Mouse (Mus musculus): Measurements from ENCODE around the gene Zfhx3.

Zfhx3 gene

DNA sequence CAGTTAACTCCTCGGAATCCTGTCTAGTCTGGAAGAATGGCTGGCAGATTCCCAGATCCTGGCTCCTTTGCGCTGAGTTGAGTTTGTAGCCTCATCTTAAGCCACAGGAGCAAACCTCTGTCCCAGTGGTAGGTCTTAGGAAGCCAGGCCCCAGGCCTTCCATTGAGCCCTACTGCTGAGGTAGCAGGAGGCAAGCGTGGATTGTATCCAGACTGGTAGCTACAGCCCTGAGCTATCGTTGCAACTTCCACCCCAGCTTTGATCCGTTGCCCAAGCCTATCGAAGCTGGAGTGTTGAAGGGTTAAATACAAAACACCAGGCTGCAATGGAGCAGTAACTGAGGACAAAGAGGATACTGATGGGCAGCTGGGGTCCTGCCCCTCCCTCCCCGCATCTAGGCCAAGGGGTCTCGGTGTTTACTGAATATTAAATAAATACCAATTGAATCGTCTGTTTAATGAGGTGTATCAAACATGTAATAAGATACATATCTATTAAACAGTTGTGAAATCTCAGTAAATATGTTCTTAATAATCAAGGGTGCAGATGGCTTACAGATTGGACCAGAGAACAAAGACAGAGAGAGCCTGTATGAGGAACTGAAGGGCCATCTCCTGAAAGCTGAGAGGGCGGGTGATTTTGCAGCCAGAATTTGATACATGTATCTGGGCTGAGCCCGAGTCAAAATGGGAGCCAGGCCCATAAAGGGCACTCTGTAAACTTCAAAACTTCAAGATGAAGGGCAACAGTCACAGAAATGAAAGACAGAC lies 611.5 kb downstream of the Zfhx3 start:
- DNase-seq (ENCODE audit: low spot score), result no peak

DNA sequence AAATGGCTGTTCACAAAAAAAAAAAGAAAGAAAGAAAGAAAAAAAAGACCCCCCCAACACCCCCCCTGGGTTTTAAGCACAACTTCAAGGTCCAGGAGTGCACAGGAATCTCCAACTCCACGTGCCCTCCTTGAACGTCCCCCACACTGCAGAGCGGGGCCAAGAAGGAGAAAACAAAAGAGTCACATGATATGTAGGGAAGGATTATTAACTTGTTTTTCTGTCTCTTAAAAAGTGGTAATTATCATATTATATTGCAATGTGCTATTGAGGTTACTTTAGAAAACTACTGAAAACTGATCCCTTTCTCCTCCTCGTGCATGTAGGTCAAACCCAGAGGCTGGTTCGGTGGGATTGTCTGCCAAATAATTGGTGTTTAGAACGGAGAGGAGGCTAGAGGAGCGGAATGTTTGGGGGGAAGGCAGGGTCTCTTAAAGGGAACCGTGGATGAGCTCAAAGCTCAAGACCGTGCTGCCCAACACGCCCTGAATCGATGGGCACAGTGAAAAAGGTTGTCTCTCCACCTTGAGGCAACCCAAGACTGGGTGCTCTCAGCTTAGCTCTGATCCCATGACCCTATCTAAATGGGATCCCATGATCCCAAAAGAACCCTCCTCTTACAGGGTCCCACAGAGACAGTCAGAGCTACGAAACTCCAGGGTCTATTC lies 612.3 kb downstream of the Zfhx3 start:
- DNase-seq (ENCODE audit: low spot score), result no peak

DNA sequence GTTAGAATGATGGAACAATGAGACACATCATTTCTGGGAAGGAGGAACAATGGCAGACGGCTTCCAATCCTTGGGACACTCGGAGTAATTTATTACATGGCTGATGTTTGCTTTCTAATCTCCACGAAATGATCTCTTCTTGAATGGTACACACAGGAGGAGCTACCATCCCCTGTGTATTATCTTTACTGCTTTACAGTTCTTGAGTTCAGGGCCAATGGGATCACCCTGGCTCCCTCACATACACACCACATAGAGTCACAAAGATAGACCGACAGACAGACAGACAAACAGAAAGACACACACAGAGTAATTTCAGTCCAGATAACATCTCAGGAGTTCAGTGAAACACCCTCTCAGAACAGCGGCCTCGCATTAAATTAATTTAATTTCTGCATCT lies 621.0 kb downstream of the Zfhx3 start:
- DNase-seq (ENCODE audit: low spot score), result no peak

- DNase-seq (ENCODE audit: low spot score), result no peak
These were observed 621.6 kb downstream of the Zfhx3 start for GRCm38 (mm10) chr8:108563934-108564564.

DNA sequence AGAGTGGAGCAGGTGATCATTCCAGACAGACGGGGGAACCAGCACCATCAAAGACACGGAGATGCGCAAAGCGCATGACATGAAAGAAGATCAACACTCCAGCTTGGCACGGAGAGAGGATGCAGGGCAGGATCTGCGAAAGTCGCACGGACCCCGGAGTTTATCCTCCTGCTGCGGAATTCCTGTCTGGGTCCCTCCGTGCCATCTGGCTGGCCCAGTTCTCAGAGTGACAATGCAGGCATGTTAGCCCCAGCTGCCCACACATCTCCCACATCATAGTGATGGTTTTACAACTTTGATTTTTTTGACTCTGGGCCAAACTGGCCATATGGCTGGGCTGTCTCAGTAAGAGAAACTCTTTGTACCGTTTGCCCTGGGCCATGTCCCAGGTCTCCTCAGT lies 623.6 kb downstream of the Zfhx3 start:
- no peak for DNase-seq (ENCODE audit: low spot score)

- DNase-seq (ENCODE audit: low spot score), result no peak
These were observed 631.0 kb downstream of the Zfhx3 start for GRCm38 (mm10) chr8:108573295-108574017.

DNA sequence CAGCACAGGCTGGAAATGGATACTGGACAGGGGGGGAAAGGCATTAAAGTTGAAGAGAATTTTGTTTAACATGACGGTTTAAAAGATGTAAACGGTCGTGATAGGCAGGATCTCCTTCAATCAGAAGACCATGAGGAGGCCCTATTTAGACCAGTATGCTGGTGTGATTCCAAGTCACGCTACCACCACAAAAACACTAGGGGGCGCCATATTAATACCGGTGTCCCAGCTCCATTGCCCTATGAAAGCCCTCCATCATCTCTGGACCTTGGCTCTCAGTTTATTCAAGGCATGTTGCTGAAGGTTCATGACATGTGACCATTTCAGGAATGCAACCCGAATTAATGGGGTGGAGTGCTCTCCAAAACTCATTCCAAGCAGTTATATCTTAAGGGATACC lies 631.7 kb downstream of the Zfhx3 start:
- no peak for DNase-seq (ENCODE audit: low spot score)

DNA sequence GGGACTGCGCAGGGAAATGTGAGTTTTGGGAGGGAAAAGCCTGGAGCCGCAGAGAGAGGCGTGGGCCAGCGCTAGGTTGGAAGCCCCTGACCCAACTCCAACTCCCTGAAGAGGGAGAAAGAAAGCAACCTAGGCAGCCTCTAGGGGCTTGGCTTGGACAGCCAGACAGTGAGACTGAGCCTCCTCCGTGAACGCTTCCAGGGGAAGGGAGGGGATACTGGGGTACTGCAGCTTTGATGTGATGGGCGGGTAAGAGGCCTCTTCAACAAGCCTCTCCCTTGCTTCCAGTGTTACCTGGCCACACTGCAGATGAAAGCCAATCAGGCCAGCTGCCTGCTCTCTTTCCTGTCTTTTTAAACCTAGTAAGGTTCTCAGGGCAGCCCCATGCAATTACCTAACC lies 635.1 kb downstream of the Zfhx3 start:
- no peak for DNase-seq (ENCODE audit: low spot score)

DNA sequence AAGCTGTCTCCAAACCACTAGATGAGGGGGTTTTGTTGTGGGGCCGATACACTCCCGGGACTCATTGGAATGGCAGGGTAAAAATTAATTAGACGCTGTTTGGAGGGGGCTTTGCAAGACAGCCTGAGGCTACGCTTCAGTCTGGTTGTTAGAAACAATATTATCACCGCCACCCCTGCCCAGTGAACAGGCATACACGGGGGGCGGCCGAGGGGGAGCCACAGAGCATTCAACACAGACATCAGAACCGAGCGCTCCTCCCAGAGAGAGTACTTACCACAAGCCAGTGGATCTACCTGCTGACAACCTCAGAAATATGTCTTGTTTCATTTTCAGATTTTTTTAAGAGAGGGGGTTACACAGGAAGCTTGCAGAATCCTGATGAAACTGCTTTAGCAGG lies 635.9 kb downstream of the Zfhx3 start:
- DNase-seq (ENCODE audit: low spot score), result no peak

- DNase-seq (ENCODE audit: low spot score), result no peak
These were observed 637.4 kb downstream of the Zfhx3 start for GRCm38 (mm10) chr8:108579808-108580207.

GRCm38 (mm10) chr8:108580364-108580763 lies 637.9 kb downstream of the Zfhx3 start:
- no peak for DNase-seq (ENCODE audit: low spot score)

- no peak for DNase-seq (ENCODE audit: low spot score)
These were observed 639.1 kb downstream of the Zfhx3 start for GRCm38 (mm10) chr8:108581557-108581956.

- no peak for DNase-seq (ENCODE audit: low spot score)
These were observed 639.8 kb downstream of the Zfhx3 start for GRCm38 (mm10) chr8:108582251-108582650.

- no peak for DNase-seq (ENCODE audit: low spot score)
These were observed 640.8 kb downstream of the Zfhx3 start for GRCm38 (mm10) chr8:108583261-108583660.

DNA sequence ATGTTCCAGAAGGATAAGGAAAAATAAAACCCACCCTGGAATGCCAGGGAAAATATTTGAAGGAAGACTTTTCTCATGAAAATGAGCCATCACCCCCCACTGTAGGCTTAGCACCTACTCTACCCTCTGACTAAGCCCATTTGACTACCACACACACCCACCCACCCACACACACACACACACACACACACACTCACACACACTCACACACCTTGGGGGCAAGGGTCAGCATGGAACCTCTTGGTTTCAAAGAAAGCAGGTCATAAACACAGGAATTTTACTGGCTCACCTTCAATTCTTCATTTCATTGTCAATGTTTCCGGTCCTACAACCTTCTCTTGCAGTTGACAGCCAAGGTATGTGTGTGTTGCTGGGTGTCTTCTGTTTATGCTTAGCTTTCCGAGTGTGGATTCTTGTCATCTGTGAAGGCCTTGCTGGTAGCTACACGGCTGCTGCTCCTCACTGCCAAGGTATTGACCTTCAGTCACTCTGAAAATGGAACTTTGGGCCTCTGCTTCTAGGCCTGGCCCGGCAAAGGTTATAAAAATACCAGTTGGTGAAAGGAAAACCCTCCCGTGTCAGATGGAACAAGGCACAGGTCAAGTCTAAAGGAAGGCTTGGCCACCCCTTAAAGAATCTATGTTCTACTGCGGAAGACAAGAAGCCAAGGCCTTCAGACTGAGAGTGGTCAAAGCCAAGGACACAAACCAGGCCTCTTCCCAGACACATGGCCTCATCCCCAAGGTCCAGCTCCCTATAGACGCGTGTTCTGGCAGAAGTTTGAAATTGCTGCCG lies 641.6 kb downstream of the Zfhx3 start:
- DNase-seq (ENCODE audit: low spot score), result no peak

DNA sequence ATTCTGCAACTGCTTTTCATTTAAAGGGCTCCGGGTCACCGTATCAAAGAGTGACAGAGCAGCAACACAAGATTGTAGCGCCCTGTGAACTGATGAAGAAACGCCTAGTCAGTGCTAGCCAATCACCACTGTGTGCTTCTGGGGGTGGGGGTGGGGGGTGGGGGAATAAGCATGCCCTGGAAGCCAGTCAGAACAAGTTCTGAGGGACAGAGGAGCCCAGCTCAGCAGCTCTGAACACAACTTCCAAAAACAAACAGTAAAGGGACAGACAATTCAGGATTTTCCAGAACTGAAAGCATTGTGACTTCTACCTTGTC lies 642.2 kb downstream of the Zfhx3 start:
- no peak for DNase-seq (ENCODE audit: low spot score)

- DNase-seq (ENCODE audit: low spot score), result no peak
These were observed 648.6 kb downstream of the Zfhx3 start for GRCm38 (mm10) chr8:108591037-108591436.

DNA sequence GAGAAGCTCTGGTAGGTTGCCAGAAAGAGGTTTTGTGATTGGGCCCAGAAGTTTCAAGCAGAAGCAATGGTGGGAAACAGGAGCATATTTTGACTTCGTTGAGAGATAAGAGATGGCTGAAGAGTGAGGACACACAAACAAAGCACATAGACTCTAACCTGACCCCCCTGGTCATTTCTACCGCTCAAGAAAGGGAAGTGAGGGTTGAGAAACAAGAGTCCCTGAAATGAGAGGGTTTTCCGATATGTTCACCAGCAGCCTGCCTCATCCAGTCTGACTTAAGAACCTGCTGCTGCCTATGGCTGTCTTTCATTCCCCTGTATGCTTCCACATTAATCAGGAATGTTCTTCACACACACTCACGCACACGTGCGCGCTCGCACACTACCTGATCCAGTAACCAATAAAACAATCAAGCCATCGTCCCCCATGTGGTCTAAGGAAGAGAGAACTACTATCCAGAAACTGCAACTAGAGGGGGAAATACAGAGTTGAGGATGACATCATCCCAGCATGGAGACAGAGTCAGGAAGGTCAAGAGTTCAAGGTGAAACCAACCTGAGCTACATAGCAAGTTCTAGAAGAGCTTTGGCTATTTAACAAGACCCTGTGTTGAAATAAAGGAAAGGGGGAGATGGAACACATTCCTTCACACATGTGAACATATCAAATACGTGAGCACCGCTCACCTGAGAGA lies 649.7 kb downstream of the Zfhx3 start:
- no peak for DNase-seq (ENCODE audit: low spot score)

- DNase-seq (ENCODE audit: low spot score), result no peak
These were observed 650.6 kb downstream of the Zfhx3 start for GRCm38 (mm10) chr8:108592990-108593589.

- no peak for DNase-seq (ENCODE audit: low spot score)
These were observed 651.4 kb downstream of the Zfhx3 start for GRCm38 (mm10) chr8:108593891-108594290.

All from T-cell, adult 2 months (primary cell).